Mouse (Mus musculus) mature B cell (primary cell): ENCODE results near the gene Emcn.

Experiments
- in situ Hi-C: fragments of 300-500 bp; cut with MboI; formaldehyde crosslinking; loops from 2 replicates; pipeline ENCODE4 v1.14.3; 2019

The Emcn gene

DNA sequence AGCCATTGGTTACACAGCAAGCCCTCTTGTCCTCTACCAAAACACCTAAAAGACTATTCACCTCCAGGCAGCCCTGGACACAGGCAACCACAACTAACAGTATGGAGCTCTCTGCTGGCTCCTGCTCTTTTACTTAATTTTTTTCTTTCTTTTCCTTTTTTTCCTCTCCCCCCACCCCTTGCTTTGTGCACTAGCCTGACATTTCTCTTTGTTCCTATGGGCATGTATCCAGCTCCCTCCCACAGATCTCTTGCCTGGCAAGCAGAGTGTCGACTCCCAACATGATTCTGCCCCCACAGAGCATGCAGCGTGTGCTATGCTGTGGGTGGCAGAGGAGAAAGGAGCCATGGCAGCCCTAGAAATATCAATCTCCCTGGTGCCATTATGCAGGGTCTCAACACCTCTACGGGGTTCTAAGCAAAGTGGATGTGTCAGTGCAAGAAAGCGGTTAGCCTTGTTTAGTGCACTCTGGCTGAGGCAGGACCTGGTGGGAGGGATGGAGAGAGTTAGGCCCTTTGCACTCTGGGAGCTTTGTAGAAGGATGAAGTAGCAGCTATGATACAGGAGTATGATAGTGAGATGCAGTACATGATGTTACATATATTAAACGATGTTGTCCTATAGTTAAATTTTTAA is 74.7 kb downstream of the Emcn start:
- in situ Hi-C loops: no loop called here

DNA sequence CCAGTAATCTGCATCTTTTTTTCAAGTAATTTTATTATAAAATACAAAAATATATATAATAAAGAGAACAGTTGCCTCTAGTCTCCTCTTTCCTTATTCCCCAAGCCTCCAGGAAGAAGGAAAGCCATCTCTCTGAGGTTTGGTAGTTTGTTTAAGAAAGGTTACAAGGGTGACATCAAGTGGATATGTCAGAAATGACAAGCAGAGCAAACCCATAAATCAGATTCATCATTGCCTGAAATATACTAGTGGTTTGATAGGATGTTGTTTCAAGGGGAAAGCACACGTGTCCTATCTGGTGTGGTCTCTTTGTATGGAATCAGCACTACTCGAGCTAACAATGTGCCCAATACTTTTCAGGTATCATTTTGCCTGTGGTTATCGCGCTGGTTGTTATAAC is 77.8 kb downstream of the Emcn start:
- in situ Hi-C loops: no loop called here

DNA sequence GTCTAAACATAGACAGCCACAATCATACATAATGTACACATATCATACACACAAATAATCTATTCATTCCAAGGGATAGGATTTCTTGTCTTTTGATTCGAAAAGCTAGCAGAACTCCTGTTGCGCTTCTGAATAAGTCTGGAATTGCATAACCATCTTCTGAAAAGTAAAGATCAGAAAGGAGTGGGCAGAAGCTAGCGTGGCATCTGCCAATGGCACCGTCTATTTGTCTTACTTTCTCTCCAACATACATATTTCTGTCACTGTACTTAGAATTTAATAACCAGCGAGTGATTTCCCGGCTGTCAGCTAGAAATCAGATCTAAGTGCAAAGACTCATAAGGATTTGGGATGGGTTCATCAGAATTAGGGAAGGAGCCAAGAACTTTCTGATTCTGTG is 88.6 kb downstream of the Emcn start:
- in situ Hi-C loops: no loop called here

DNA sequence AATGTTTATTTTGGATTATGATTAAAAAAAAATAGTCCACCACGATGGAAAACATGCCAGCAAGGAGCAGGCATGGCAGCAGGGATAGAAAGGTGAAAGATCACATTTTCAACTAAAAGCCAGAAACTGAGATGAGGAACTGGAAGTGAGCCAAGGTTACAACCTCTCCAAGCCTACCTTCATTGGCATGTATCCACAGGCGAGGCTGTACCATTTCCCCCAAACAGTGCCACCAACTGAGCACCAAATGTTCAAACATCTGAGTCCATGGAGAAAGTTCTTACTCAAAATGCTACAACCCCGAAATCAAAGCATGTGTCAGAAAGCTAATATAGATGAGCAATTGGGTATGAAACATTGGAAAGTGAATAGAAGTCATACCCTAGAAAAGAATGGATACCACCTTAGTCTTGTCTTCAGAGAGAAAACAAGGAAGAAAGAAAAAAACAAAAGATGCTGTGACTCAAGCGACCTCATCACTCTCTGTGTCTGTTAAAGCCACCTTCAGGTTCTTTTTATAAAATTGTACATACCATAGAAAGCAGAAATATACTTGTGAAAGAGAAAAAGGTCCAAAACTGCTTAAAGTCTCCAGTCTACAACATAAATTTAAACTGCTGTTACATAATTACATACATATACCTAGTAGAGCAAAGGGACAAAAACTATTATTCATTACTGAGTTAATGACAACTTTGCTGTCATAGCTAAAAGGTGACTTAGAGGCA is 124.2 kb downstream of the Emcn start:
- in situ Hi-C loops: no loop called here

DNA sequence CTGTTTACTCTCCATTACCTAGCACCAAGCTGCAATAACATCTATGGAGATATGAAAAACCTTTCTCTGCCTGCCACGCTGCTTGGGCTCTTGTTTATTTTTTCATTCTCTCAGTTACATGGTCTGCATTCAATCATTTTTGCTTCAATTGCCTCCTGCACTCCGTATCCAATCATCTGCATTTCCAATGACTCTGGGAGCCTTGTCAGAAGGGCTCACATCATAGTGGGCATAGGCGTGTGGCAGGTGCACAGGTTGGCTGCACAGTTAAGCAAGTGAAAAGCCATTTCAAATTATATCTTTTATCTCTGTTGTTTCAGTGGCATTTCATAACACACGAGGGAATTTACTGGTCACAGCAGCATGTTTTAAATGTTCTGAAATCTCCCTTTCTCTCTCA is 125.1 kb downstream of the Emcn start:
- in situ Hi-C loops: no loop called here

DNA sequence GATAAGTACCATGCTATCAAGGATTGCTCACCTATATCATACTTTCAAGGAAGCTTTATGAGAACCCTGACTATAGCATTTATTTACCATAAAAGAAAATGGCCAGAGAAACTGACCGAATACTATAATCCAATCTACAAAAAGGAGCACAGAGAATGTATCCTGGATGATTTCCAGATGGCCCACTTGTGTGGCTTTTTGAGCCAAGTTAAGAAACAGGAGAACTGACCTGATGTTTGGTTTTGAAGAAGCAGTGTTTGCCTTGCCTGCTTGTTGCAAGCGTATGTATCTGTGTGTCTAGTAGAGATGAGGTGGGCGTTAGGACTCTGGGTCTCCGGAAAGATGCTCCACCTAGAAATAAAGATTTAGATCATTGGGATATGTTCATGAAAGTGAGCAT is 125.9 kb downstream of the Emcn start:
- in situ Hi-C loops: no loop called here

DNA sequence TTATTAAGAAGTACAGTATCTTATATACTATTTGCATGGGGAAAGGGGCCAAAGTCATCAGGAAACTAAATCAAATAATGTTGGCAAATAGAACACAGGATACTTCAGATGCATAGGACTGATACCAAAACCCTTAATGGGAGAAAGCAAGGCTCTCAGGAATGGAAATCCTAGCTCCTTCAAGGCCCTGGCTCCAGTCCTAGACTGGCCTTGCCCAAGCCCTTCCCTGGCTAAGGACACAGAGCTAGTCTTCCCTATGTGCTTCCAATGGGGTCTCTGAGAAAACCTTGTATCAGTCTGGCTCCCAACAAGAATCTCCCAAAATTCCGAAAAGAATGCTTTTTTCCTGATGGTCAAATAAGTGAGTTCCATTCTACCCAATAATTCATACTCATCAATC is 126.5 kb downstream of the Emcn start:
- in situ Hi-C loops: no loop called here

DNA sequence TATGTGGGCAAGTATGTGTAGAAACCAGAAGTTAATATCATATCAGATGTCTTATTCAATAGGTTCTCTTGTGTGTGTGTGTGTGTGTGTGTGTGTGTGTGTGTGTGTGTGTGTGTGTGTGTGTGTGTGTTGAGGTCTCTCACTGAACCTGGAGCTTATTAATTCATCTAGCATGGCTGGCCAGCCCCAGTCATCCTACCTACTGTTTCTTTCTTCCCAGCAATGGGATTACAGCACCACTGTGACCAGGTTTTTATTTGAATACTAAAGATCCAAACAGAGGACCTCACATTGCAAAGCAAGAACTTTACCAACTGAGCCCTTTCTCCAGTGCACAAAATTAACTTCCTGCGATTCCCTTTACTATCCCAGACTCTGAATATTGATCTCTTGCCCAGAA is 131.3 kb downstream of the Emcn start:
- in situ Hi-C loops: no loop called here

DNA sequence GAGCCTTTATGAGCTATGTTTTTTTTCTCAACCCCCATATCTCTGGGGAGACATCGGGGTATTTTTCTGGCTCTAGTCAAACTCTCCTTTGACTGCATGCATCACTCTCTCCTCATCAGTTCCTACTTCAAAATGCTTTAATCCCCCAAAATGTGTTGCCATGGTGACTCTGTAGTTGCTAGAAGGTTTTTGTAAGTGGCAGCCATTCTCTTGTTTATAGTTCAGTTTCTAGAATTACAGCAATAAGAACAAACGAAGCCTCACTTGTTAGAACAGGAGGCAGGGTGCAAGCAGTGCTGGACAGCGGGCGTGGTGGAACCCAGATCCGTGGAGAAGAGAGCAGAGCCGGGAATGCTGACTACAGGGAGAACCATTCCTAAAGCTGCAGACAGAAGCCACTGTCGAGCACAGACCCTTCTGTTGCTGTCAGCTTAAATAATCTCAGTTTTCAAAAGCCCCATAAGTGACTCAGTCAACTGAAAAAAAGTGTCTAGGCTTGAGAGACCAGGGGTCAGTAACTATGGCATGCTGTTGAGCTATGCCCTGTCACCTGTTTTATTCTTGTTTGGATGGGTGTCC is 139.0 kb downstream of the Emcn start:
- in situ Hi-C loops: no loop called here

DNA sequence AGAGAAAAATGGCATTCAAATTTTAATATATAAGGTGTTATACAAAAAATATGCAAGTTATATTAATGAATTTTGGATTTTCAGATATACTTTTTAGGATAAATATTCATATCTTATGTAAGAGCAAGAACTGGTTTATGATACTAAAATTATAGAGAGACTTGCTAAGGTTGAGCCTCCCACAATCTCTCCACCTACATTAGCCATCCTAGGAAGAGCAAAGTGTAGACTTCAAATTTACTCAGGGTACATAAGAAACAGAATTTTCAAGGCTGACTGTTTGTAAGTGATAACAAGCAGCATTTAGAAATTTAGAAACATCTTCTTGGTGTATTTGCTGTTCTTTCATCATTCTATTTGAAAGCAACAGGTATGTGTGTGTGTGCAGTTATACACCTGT is 140.3 kb downstream of the Emcn start:
- in situ Hi-C loops: no loop called here
